Mouse (Mus musculus) heart, postnatal 0 days (tissue): Measurements from ENCODE around the gene Lpp. TPM values are rescaled to one million over a fixed set of nuclear protein-coding genes. Genes with fewer than 3 reads are reported as not detected.

Source experiments
- ATAC-seq: fragments of 200-750 bp; cut with Nextera tagmentation; 2 replicates; pipeline ENCODE4 v1.8.0; 2017; ENCODE audit warnings: low read depth, moderate number of reproducible peaks, moderate library complexity; ENCODE audit not compliant: insufficient read depth
- DNase-seq: peaks from one replicate; pipeline ENCODE4 v3.0.0-alpha.2; 2016; ENCODE audit warnings: low spot score
- H3K27ac ChIP-seq: fragments of 300-500 bp; sonication (generic); 2 replicates; pipeline ENCODE4 v1.5.1; 2014; ENCODE audit warnings: low read depth, mild to moderate bottlenecking
- H3K27me3 ChIP-seq: fragments of 300-500 bp; sonication (generic); 2 replicates; pipeline ENCODE4 v1.6.1; 2014; ENCODE audit warnings: low read length, mixed read lengths; ENCODE audit not compliant: control insufficient read depth, insufficient read depth
- H3K36me3 ChIP-seq: fragments of 300-500 bp; sonication (generic); replicated peaks from 2 replicates; pipeline ENCODE4 v1.6.1; 2014; ENCODE audit warnings: low read length, mixed read lengths; ENCODE audit not compliant: control insufficient read depth, insufficient read depth
- H3K4me1 ChIP-seq: fragments of 300-500 bp; sonication (generic); 2 replicates; pipeline ENCODE4 v1.6.1; 2014; ENCODE audit warnings: antibody characterized with exemption; ENCODE audit not compliant: control insufficient read depth, insufficient read depth
- H3K4me2 ChIP-seq: fragments of 300-500 bp; sonication (generic); 2 replicates; pipeline ENCODE4 v1.6.1; 2014; ENCODE audit warnings: low read depth, mild to moderate bottlenecking, low read length, moderate library complexity
- H3K4me3 ChIP-seq: fragments of 300-500 bp; sonication (generic); 2 replicates; pipeline ENCODE4 v1.5.1; 2014; ENCODE audit warnings: low read depth, low read length
- H3K9ac ChIP-seq: fragments of 300-500 bp; sonication (generic); replicated peaks from 2 replicates; pipeline ENCODE4 v1.6.1; 2014; ENCODE audit warnings: low read depth, low read length, mixed read lengths
- H3K9me3 ChIP-seq: fragments of 300-500 bp; sonication (generic); replicated peaks from 2 replicates; pipeline ENCODE4 v1.6.1; 2016; ENCODE audit warnings: low read length; ENCODE audit not compliant: control insufficient read depth
- CTCF ChIP-seq: IDR thresholded peaks from 2 replicates; pipeline ENCODE4 v1.5.1; 2016; ENCODE audit warnings: antibody characterized with exemption, control low read depth, low read depth
- EP300 ChIP-seq: IDR thresholded peaks from 2 replicates; pipeline ENCODE4 v1.6.1; 2016; ENCODE audit warnings: antibody characterized with exemption, low read depth
- WGBS: fragments of 180-500 bp; shearing (Covaris S2); extraction: QIAGEN DNeasy Blood & Tissue Kit; methylation state at CpG from one replicate; pipeline ENCODE4 v1.1.7; 2014; 5-methylcytosine and 5-hydroxymethylcytosine counted together
- polyA plus RNA-seq: library from polyadenylated mRNA; unstranded; fragments of >200 nt; fragmentation: Nextera tagmentation; extraction: Ambion mirVana; gene quantifications from 2 replicates; pipeline ENCODE4 v1.2.1, GENCODE M21; 2015
- total RNA-seq: library from RNA; depleted of rRNA; stranded (reverse); fragments of >200 nt; gene quantifications from 2 replicates; pipeline ENCODE4 v1.2.3, GENCODE M21; 2014; ENCODE audit warnings: low replicate concordance

Lpp gene
- total and polyA plus RNA-seq, 2 experiments from 2014 or later: 32.1 to 77.4 TPM

- Histone ChIP-seq H3K27ac (peak overlapping the region; percentile 7; the same call in 1 of the 2 replicates), H3K9ac (no peak overlapping the region), H3K4me3 (no peak overlapping the region), H3K4me1 (peaks cover 29% of the 10 kb centered on the region), H3K9me3 (no peaks in the 10 kb centered on the region), H3K4me2 (no peak overlapping the region), H3K27me3 (no peaks in the 10 kb centered on the region), H3K36me3 (no peaks in the 10 kb centered on the region)
- 11% methylated on average over 3 of the region's 3 CpGs for WGBS
- peak; percentile 64 for DNase-seq
- ATAC-seq: peak; percentile 71
- TF ChIP-seq CTCF (no peak), EP300 (no peak)
Measured at GRCm38 (mm10) chr16:24566277-24566676, 173.0 kb downstream of the Lpp start.

GRCm38 (mm10) chr16:24567562-24567961 is 174.3 kb downstream of the Lpp start:
- no peak for ATAC-seq
- WGBS: 87% methylated on average over 3 of the region's 3 CpGs
- peaks cover 16% of the 10 kb centered on the region for H3K4me1 ChIP-seq

GRCm38 (mm10) chr16:24568061-24568460 is 174.8 kb downstream of the Lpp start:
- no peaks in the 10 kb centered on the region for H3K27me3 ChIP-seq
- ATAC-seq (no peak), DNase-seq (no peak)
- no peaks in the 10 kb centered on the region for H3K36me3 ChIP-seq
- no peak overlapping the region for H3K27ac ChIP-seq
- H3K9ac ChIP-seq: no peak overlapping the region
- no peak for TF ChIP-seq EP300
- no peak for TF ChIP-seq CTCF
- no peak overlapping the region for H3K4me2 ChIP-seq
- H3K4me1 ChIP-seq: peaks cover 16% of the 10 kb centered on the region
- H3K4me3 ChIP-seq: no peak overlapping the region
- 71% methylated on average over 3 of the region's 3 CpGs for WGBS
- no peaks in the 10 kb centered on the region for H3K9me3 ChIP-seq

More at GRCm38 (mm10) chr16:24567562-24567961, 174.3 kb downstream of the Lpp start:
- H3K27me3 ChIP-seq: no peaks in the 10 kb centered on the region
- H3K9me3 ChIP-seq: no peaks in the 10 kb centered on the region
- H3K27ac ChIP-seq: no peak overlapping the region
- no peak overlapping the region for H3K9ac ChIP-seq
- no peaks in the 10 kb centered on the region for H3K36me3 ChIP-seq
- H3K4me2 ChIP-seq: no peak overlapping the region
- TF ChIP-seq CTCF (no peak), EP300 (no peak)
- no peak overlapping the region for H3K4me3 ChIP-seq
- no peak for DNase-seq

GRCm38 (mm10) chr16:24569681-24570080 is 176.4 kb downstream of the Lpp start:
- ATAC-seq: peak; percentile 65
- TF ChIP-seq EP300 (no peak), CTCF (no peak)
- Histone ChIP-seq H3K4me3 (no peak overlapping the region), H3K4me1 (peaks cover 16% of the 10 kb centered on the region), H3K36me3 (no peaks in the 10 kb centered on the region), H3K9me3 (no peaks in the 10 kb centered on the region), H3K4me2 (no peak overlapping the region), H3K9ac (no peak overlapping the region), H3K27me3 (no peaks in the 10 kb centered on the region), H3K27ac (peak overlapping the region; percentile 66)
- 22% methylated on average over 5 of the region's 5 CpGs for WGBS
- DNase-seq: peak; percentile 52

GRCm38 (mm10) chr16:24576999-24577398 is 183.7 kb downstream of the Lpp start:
- TF ChIP-seq CTCF (no peak), EP300 (no peak)
- 77% methylated on average over 2 of the region's 2 CpGs for WGBS
- H3K4me3 ChIP-seq: no peak overlapping the region
- no peak for ATAC-seq
- H3K27me3 ChIP-seq: no peaks in the 10 kb centered on the region
- no peak overlapping the region for H3K27ac ChIP-seq
- no peaks in the 10 kb centered on the region for H3K36me3 ChIP-seq
- H3K4me1 ChIP-seq: peaks cover 10% of the 10 kb centered on the region
- H3K9me3 ChIP-seq: no peaks in the 10 kb centered on the region
- no peak overlapping the region for H3K4me2 ChIP-seq
- DNase-seq: no peak
- H3K9ac ChIP-seq: no peak overlapping the region

- Histone ChIP-seq H3K9ac (no peak overlapping the region), H3K9me3 (no peaks in the 10 kb centered on the region), H3K36me3 (no peaks in the 10 kb centered on the region), H3K27me3 (no peaks in the 10 kb centered on the region), H3K4me3 (no peak overlapping the region), H3K27ac (no peak overlapping the region), H3K4me2 (no peak overlapping the region), H3K4me1 (peaks cover 15% of the 10 kb centered on the region)
- DNase-seq (no peak), ATAC-seq (no peak)
- WGBS: 82% methylated on average over 2 of the region's 2 CpGs
- TF ChIP-seq CTCF: no peak
Measured at GRCm38 (mm10) chr16:24577798-24578197, 184.5 kb downstream of the Lpp start.
